Mouse (Mus musculus): Measurements from ENCODE around the gene Myl6.

DNA sequence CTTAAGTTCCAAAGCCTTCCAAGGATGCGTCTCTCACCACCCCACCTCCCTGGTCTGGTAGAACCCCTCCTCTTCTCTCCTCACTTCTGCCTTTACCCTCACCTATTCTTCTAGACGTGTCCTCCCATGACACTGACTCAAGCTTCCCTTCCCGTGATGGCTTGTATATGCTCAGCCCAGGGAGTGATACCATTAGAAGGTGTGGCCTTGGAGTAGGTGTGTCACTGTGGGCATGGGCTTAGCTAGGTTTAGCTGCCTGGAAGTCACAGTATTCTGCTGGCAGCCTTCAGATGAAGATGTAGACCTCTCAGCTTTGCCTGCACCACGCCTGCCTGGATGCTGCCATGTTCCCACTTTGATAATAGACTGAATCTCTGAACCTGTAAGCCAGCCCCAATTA is 21.1 kb upstream of the Myl6 start:
- TF ChIP-seq CTCF (IDR thresholded peaks at IDR 0.05; ENCODE audit: control insufficient read depth, insufficient read depth, insufficient read length) (no peak), USF1 (IDR thresholded peaks at IDR 0.05; ENCODE audit: low read depth) (no peak), MYOG (IDR thresholded peaks at IDR 0.05; ENCODE audit: control insufficient read depth, extremely low read depth, insufficient read length) (no peak), FOSL1 (IDR thresholded peaks at IDR 0.05; ENCODE audit: insufficient read depth, low read length, poor library complexity, severe bottlenecking) (no peak), MAX (IDR thresholded peaks at IDR 0.05) (no peak)

Measured in C2C12 (cell line).